Mouse (Mus musculus) layer of hippocampus, adult 2 months (tissue): ENCODE data around the gene Pigm. TPM values are rescaled to one million over a fixed set of nuclear protein-coding genes. Genes with fewer than 3 reads are reported as not detected.

ENCODE experiments used
- DNase-seq, 2 experiments: peaks; one replicate each; pipeline ENCODE4 v3.0.0; 2022; ENCODE audit warnings: low spot score in 2 of 2
- H3K27ac ChIP-seq: fragments of 200-600 bp; 2 replicates; pipeline ENCODE4 v1.8.1; 2022
- H3K4me3 ChIP-seq: fragments of 200-600 bp; 2 replicates; pipeline ENCODE4 v1.8.1; 2022; ENCODE audit warnings: mild to moderate bottlenecking
- CTCF ChIP-seq: fragments of 200-600 bp; conservative IDR thresholded peaks from 2 replicates; pipeline ENCODE4 v1.8.1; 2022; ENCODE audit warnings: antibody characterized with exemption, mild to moderate bottlenecking, moderate library complexity
- total RNA-seq, 2 experiments: library from RNA; stranded (reverse); gene quantifications; 2 replicates each; pipeline ENCODE4 v1.2.3; 2021

Gene Pigm
- total RNA-seq, 2 experiments from 2014 or later, result 8.3 to 9.2 TPM

GRCm38 (mm10) chr1:172340729-172341321 lies 35.5 kb upstream of the Pigm start, which contains the start of gene Kcnj10:
Gene Kcnj10, plus strand, starts transcription at chr1:172341210.
- peak; percentile 80 to 84 for DNase-seq
- Histone ChIP-seq H3K4me3 (peak within 1 kb of the TSS; percentile 55), H3K27ac (peak within 1 kb of the TSS; percentile 89)
- no peak for TF ChIP-seq CTCF

- Histone ChIP-seq H3K27ac (peak overlapping the region; percentile 89), H3K4me3 (peak overlapping the region; percentile 55)
- DNase-seq, result no peak
- TF ChIP-seq CTCF, result no peak
Measured at GRCm38 (mm10) chr1:172341386-172341785, 35.0 kb upstream of the Pigm start.

GRCm38 (mm10) chr1:172342729-172343128 lies 33.6 kb upstream of the Pigm start:
- DNase-seq, result peak in 1 of 2 experiments; percentile 87
- TF ChIP-seq CTCF, result no peak
- Histone ChIP-seq H3K4me3 (peak overlapping the region; percentile 55), H3K27ac (peak overlapping the region; percentile 90)

- peak overlapping the region; percentile 35 for H3K4me3 ChIP-seq
- DNase-seq, result no peak
- no peak for TF ChIP-seq CTCF
- peak overlapping the region; percentile 90 for H3K27ac ChIP-seq
Measured at GRCm38 (mm10) chr1:172343914-172344313, 32.4 kb upstream of the Pigm start.

GRCm38 (mm10) chr1:172344820-172345219 lies 31.5 kb upstream of the Pigm start:
- Histone ChIP-seq H3K4me3 (no peak overlapping the region), H3K27ac (peak overlapping the region; percentile 90)
- TF ChIP-seq CTCF, result no peak
- no peak for DNase-seq

- H3K27ac ChIP-seq, result peak overlapping the region; percentile 91
- peak; percentile 45 for TF ChIP-seq CTCF
- no peak overlapping the region for H3K4me3 ChIP-seq
- no peak for DNase-seq
Measured at GRCm38 (mm10) chr1:172346707-172347106, 29.6 kb upstream of the Pigm start.

- no peak for DNase-seq
- Histone ChIP-seq H3K4me3 (no peak overlapping the region), H3K27ac (peak overlapping the region; percentile 91)
- TF ChIP-seq CTCF, result no peak
Measured at GRCm38 (mm10) chr1:172347382-172347781, 29.0 kb upstream of the Pigm start.

- DNase-seq, result no peak
- Histone ChIP-seq H3K27ac (peak overlapping the region; percentile 91), H3K4me3 (no peak overlapping the region)
- no peak for TF ChIP-seq CTCF
Measured at GRCm38 (mm10) chr1:172349504-172349903, 26.8 kb upstream of the Pigm start.

GRCm38 (mm10) chr1:172349916-172350812 lies 26.2 kb upstream of the Pigm start:
- Histone ChIP-seq H3K27ac (peak overlapping the region; percentile 91), H3K4me3 (no peak overlapping the region; the same call in 1 of the 2 replicates)
- peak; percentile 60 to 88 for DNase-seq
- TF ChIP-seq CTCF, result no peak

- no peak for DNase-seq
- TF ChIP-seq CTCF, result no peak
- Histone ChIP-seq H3K27ac (peak overlapping the region; percentile 91), H3K4me3 (no peak overlapping the region)
Measured at GRCm38 (mm10) chr1:172352001-172352400, 24.3 kb upstream of the Pigm start.

GRCm38 (mm10) chr1:172352453-172352852 lies 23.9 kb upstream of the Pigm start:
- Histone ChIP-seq H3K4me3 (no peak overlapping the region), H3K27ac (peak overlapping the region; percentile 91)
- no peak for TF ChIP-seq CTCF
- no peak for DNase-seq

GRCm38 (mm10) chr1:172355336-172355735 lies 21.0 kb upstream of the Pigm start:
- Histone ChIP-seq H3K27ac (peak overlapping the region; percentile 46), H3K4me3 (no peak overlapping the region)
- TF ChIP-seq CTCF, result no peak
- DNase-seq, result no peak

- peak; percentile 60 to 67 for DNase-seq
- TF ChIP-seq CTCF, result peak; percentile 98
- peak overlapping the region; percentile 70 for H3K27ac ChIP-seq
- H3K4me3 ChIP-seq, result no peak overlapping the region
Measured at GRCm38 (mm10) chr1:172357550-172357949, 18.8 kb upstream of the Pigm start.
